Mouse (Mus musculus) forebrain, embryonic 15.5 days (tissue): ENCODE data around the gene Hoxb2. TPM values are rescaled to one million over a fixed set of nuclear protein-coding genes. Genes with fewer than 3 reads are reported as not detected.

Experiments used
- ATAC-seq: fragments of 200-750 bp; cut with Nextera tagmentation; replicated peaks from 2 replicates; pipeline ENCODE4 v1.8.0; 2017; ENCODE audit warnings: mild to moderate bottlenecking, moderate TSS enrichment, moderate library complexity
- H3K27ac ChIP-seq: fragments of 300-500 bp; sonication (generic); replicated peaks from 2 replicates; pipeline ENCODE4 v1.5.1; 2015; ENCODE audit warnings: mild to moderate bottlenecking, inconsistent platforms
- H3K27me3 ChIP-seq: fragments of 300-500 bp; sonication (generic); 2 replicates; pipeline ENCODE4 v1.6.1; 2015; ENCODE audit warnings: inconsistent platforms
- H3K36me3 ChIP-seq: fragments of 300-500 bp; sonication (generic); 2 replicates; pipeline ENCODE4 v1.6.1; 2015; ENCODE audit warnings: mild to moderate bottlenecking, inconsistent platforms
- H3K4me1 ChIP-seq: fragments of 300-500 bp; sonication (generic); 2 replicates; pipeline ENCODE4 v1.6.1; 2015; ENCODE audit warnings: inconsistent platforms
- H3K4me2 ChIP-seq: fragments of 300-500 bp; sonication (generic); replicated peaks from 2 replicates; pipeline ENCODE4 v1.6.1; 2015; ENCODE audit warnings: mild to moderate bottlenecking, inconsistent platforms
- H3K4me3 ChIP-seq: fragments of 300-500 bp; sonication (generic); 2 replicates; pipeline ENCODE4 v1.5.1; 2015; ENCODE audit warnings: mild to moderate bottlenecking, inconsistent platforms
- H3K9ac ChIP-seq: fragments of 300-500 bp; sonication (generic); replicated peaks from 2 replicates; pipeline ENCODE4 v1.6.1; 2015; ENCODE audit warnings: mild to moderate bottlenecking, inconsistent platforms
- H3K9me3 ChIP-seq: fragments of 300-500 bp; sonication (generic); 2 replicates; pipeline ENCODE4 v1.6.1; 2016; ENCODE audit warnings: inconsistent platforms
- WGBS: fragments of 180-500 bp; shearing (Covaris S2); methylation state at CpG from one replicate; pipeline ENCODE4 v1.1.7; 2015; ENCODE audit warnings: mixed read lengths; 5-methylcytosine and 5-hydroxymethylcytosine counted together
- polyA plus RNA-seq: library from polyadenylated mRNA; unstranded; fragments of >200 nt; fragmentation: Nextera tagmentation; extraction: Ambion mirVana; gene quantifications from 2 replicates; pipeline ENCODE4 v1.2.1, GENCODE M21; 2015

Gene Hoxb2
- polyA plus RNA-seq, 1 experiment from 2014 or later, result not detected

GRCm38 (mm10) chr11:96310183-96310938, 40.0 kb upstream of the Hoxb2 start:
- H3K4me1 ChIP-seq, result no peaks in the 10 kb centered on the region
- H3K9ac ChIP-seq, result no peak overlapping the region
- no peak overlapping the region for H3K4me2 ChIP-seq
- peaks cover 100% of the 10 kb centered on the region for H3K27me3 ChIP-seq
- no peaks in the 10 kb centered on the region for H3K9me3 ChIP-seq
- no peak overlapping the region for H3K27ac ChIP-seq
- no peaks in the 10 kb centered on the region for H3K36me3 ChIP-seq
- ATAC-seq, result no peak
- H3K4me3 ChIP-seq, result no peak overlapping the region
- 2% methylated on average over 20 of the region's 20 CpGs for WGBS

GRCm38 (mm10) chr11:96311097-96311496, 39.2 kb upstream of the Hoxb2 start:
- Histone ChIP-seq H3K4me3 (peak overlapping the region; percentile 8; the same call in 1 of the 2 replicates), H3K36me3 (no peaks in the 10 kb centered on the region), H3K4me2 (no peak overlapping the region), H3K9ac (no peak overlapping the region), H3K27ac (no peak overlapping the region), H3K4me1 (no peaks in the 10 kb centered on the region), H3K27me3 (peaks cover 100% of the 10 kb centered on the region), H3K9me3 (no peaks in the 10 kb centered on the region)
- no peak for ATAC-seq
- WGBS, result 6% methylated on average over 6 of the region's 6 CpGs

- no peak overlapping the region for H3K4me2 ChIP-seq
- no peak for ATAC-seq
- H3K9me3 ChIP-seq, result no peaks in the 10 kb centered on the region
- H3K4me3 ChIP-seq, result peak overlapping the region; percentile 8; the same call in 1 of the 2 replicates
- peaks cover 100% of the 10 kb centered on the region for H3K27me3 ChIP-seq
- WGBS, result 2% methylated on average over 30 of the region's 31 CpGs
- H3K9ac ChIP-seq, result no peak overlapping the region
- H3K27ac ChIP-seq, result no peak overlapping the region
- no peaks in the 10 kb centered on the region for H3K4me1 ChIP-seq
- no peaks in the 10 kb centered on the region for H3K36me3 ChIP-seq
Measured at GRCm38 (mm10) chr11:96311520-96312417, 38.6 kb upstream of the Hoxb2 start.

DNA sequence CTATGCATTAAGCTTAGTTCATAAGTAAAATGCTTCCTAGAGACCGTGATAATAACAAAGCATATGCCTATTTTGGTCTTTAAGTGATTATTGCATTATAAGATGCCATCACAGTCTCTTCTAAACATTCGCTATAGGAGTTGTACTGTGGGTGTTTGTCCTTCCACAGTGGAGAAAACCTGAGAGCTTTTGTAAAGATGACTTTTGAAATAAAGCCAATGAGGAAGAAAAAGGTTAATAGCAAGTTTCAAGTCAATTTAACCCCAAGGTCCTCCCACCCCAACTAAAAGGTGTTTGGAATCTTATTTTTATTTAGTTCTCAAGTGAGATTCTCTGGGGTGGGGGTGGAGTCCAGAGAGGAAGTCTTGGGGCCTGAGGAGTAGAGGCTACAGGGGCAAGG, 37.2 kb upstream of the Hoxb2 start:
- Histone ChIP-seq H3K4me3 (no peak overlapping the region), H3K27me3 (peaks cover 99% of the 10 kb centered on the region), H3K27ac (no peak overlapping the region), H3K4me2 (no peak overlapping the region), H3K9me3 (no peaks in the 10 kb centered on the region), H3K4me1 (no peaks in the 10 kb centered on the region), H3K36me3 (no peaks in the 10 kb centered on the region), H3K9ac (no peak overlapping the region)
- no peak for ATAC-seq
- WGBS, result 20% methylated on average over 2 of the region's 2 CpGs

- Histone ChIP-seq H3K4me1 (peaks cover 4% of the 10 kb centered on the region), H3K27me3 (peaks cover 99% of the 10 kb centered on the region), H3K4me2 (no peak overlapping the region), H3K9me3 (no peaks in the 10 kb centered on the region), H3K4me3 (no peak overlapping the region), H3K27ac (no peak overlapping the region), H3K36me3 (no peaks in the 10 kb centered on the region), H3K9ac (no peak overlapping the region)
- 1% methylated on average over 12 of the region's 12 CpGs for WGBS
- ATAC-seq, result no peak
Measured at GRCm38 (mm10) chr11:96313806-96314428, 36.4 kb upstream of the Hoxb2 start.

DNA sequence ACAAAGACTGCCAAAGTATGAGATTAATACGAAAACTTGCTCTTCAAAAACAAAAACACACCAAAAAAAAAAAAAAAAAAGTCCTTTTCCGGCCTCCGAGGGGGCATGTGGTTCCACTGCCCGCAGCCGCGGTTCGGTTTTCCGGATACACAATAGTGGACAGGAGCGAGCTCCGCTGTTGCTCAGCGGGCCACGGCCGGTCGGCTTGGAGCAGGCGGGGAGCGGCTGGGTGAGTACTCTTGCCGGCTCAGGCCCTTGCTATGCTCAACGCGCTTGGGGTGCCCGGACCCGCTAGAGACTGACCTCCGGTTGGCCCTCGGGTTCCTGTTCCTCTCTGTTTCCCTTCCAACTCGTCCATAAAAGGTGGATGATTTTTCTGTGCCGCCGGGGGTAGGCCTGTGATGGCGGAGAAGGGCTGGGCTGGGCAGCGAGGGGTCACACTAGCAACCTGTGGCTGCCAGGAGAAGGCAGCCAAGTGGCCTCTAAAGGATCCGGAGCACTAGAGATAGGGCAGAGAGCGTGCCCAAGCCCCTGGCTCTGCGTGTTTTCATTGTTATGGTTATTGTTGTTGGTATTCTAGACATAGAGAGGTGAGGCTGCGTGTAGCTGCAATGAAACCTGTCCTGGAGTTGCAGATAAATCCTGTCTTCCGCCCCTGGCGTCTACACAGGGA, 35.5 kb upstream of the Hoxb2 start:
- H3K4me2 ChIP-seq, result no peak overlapping the region
- no peak overlapping the region for H3K27ac ChIP-seq
- H3K4me1 ChIP-seq, result peaks cover 5% of the 10 kb centered on the region
- no peak overlapping the region for H3K9ac ChIP-seq
- H3K9me3 ChIP-seq, result no peaks in the 10 kb centered on the region
- H3K27me3 ChIP-seq, result peaks cover 99% of the 10 kb centered on the region
- H3K36me3 ChIP-seq, result no peaks in the 10 kb centered on the region
- WGBS, result under 1% methylated on average over 34 of the region's 34 CpGs
- no peak for ATAC-seq
- H3K4me3 ChIP-seq, result no peak overlapping the region

- Histone ChIP-seq H3K4me3 (no peak overlapping the region), H3K4me2 (no peak overlapping the region), H3K9me3 (no peaks in the 10 kb centered on the region), H3K9ac (no peak overlapping the region), H3K27me3 (peaks cover 99% of the 10 kb centered on the region), H3K36me3 (no peaks in the 10 kb centered on the region), H3K4me1 (peaks cover 5% of the 10 kb centered on the region), H3K27ac (no peak overlapping the region)
- 3% methylated on average over 5 of the region's 5 CpGs for WGBS
- ATAC-seq, result no peak
Measured at GRCm38 (mm10) chr11:96315344-96315681, 35.0 kb upstream of the Hoxb2 start.

- peaks cover 98% of the 10 kb centered on the region for H3K27me3 ChIP-seq
- H3K4me1 ChIP-seq, result peaks cover 5% of the 10 kb centered on the region
- ATAC-seq, result no peak
- no peak overlapping the region for H3K4me3 ChIP-seq
- 6% methylated on average over 18 of the region's 18 CpGs for WGBS
- no peak overlapping the region for H3K27ac ChIP-seq
- no peak overlapping the region for H3K4me2 ChIP-seq
- no peaks in the 10 kb centered on the region for H3K9me3 ChIP-seq
- no peaks in the 10 kb centered on the region for H3K36me3 ChIP-seq
- no peak overlapping the region for H3K9ac ChIP-seq
Measured at GRCm38 (mm10) chr11:96316696-96317607, 33.4 kb upstream of the Hoxb2 start.

- no peak within 1 kb of the TSS for H3K27ac ChIP-seq
- no peaks in the 10 kb centered on the region for H3K9me3 ChIP-seq
- peak within 1 kb of the TSS; percentile 14; the same call in 1 of the 2 replicates for H3K4me2 ChIP-seq
- peak within 1 kb of the TSS; percentile 10 for H3K4me3 ChIP-seq
- 2% methylated on average over 28 of the region's 28 CpGs for WGBS
- no peak for ATAC-seq
- peaks cover 5% of the 10 kb centered on the region for H3K4me1 ChIP-seq
- no peak within 1 kb of the TSS for H3K9ac ChIP-seq
- H3K27me3 ChIP-seq, result peaks cover 98% of the 10 kb centered on the region
- H3K36me3 ChIP-seq, result no peaks in the 10 kb centered on the region
Measured at GRCm38 (mm10) chr11:96317608-96318367, 32.5 kb upstream of the Hoxb2 start, which contains the start of gene Hoxb4. Hoxb4 (plus strand) TSS chr11:96318267.

DNA sequence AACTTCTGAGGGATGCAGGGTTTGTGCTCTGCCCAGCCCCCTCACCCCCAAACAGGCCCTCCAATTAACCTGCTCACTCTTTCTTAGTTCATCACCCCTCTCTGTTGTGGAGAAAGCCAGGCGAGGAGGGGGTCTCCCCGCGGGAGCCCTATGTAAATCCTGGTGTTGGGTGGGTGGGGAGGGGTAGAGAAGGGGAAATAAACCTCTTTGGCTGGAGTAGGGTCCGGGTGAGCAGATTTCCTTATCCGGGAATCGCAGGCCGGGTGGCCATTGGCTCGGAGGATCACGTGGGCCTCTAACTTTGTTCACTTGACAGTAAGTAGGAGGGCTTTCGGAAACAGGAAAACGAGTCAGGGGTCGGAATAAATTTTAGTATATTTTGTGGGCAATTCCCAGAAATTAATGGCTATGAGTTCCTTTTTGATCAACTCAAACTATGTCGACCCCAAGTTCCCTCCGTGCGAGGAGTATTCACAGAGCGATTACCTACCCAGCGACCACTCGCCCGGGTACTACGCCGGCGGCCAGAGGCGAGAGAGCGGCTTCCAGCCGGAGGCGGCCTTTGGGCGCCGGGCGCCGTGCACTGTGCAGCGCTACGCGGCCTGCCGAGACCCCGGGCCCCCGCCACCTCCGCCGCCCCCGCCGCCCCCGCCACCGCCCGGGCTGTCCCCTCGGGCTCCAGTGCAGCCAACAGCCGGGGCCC, 31.8 kb upstream of the Hoxb2 start:
- H3K36me3 ChIP-seq, result no peaks in the 10 kb centered on the region
- H3K9me3 ChIP-seq, result no peaks in the 10 kb centered on the region
- peaks cover 98% of the 10 kb centered on the region for H3K27me3 ChIP-seq
- peak overlapping the region; percentile 10 for H3K4me3 ChIP-seq
- ATAC-seq, result no peak
- H3K27ac ChIP-seq, result no peak overlapping the region
- no peak overlapping the region for H3K9ac ChIP-seq
- under 1% methylated on average over 38 of the region's 45 CpGs for WGBS
- peaks cover 5% of the 10 kb centered on the region for H3K4me1 ChIP-seq
- H3K4me2 ChIP-seq, result peak overlapping the region; percentile 14; the same call in 1 of the 2 replicates
